Mouse (Mus musculus) MEL (cell line): ENCODE measurements around the gene Thoc3. TPM values are rescaled to one million over a fixed set of nuclear protein-coding genes. Genes with fewer than 3 reads are reported as not detected.

ENCODE experiments used
- DNase-seq: peaks from one replicate; pipeline ENCODE4 v3.0.0; 2011; ENCODE audit warnings: low read depth, low spot score
- H3K27ac ChIP-seq: 2 replicates; pipeline ENCODE4 v1.5.1; 2012; ENCODE audit warnings: low read depth, mild to moderate bottlenecking, control low read depth, low read length, moderate library complexity; ENCODE audit not compliant: control insufficient read depth
- H3K27me3 ChIP-seq, 2 experiments: fragments of 150-350 bp in 1 of 2; sonication (generic) in 1 of 2; 2 replicates each; pipeline ENCODE4 v1.6.1; 2012; ENCODE audit warnings: low read length in 2 of 2, mild to moderate bottlenecking in 2 of 2, improper control_type of control experiment in 1 of 2, moderate library complexity in 1 of 2; ENCODE audit not compliant: insufficient read depth in 2 of 2, control insufficient read depth in 1 of 2
- H3K36me3 ChIP-seq, 2 experiments: 2 replicates each; pipeline ENCODE4 v1.6.1; 2012 to 2014; ENCODE audit warnings: low read length in 2 of 2, improper control_type of control experiment in 1 of 2, inconsistent platforms in 1 of 2, mild to moderate bottlenecking in 1 of 2; ENCODE audit not compliant: insufficient read depth in 2 of 2, control insufficient read depth in 1 of 2
- H3K4me1 ChIP-seq, 2 experiments: fragments of 150-350 bp in 1 of 2; sonication (generic) in 1 of 2; 2 replicates each; pipeline ENCODE4 v1.6.1; 2012; ENCODE audit warnings: low read length in 2 of 2, improper control_type of control experiment in 1 of 2, mild to moderate bottlenecking in 1 of 2; ENCODE audit not compliant: insufficient read depth in 2 of 2, control insufficient read depth in 1 of 2
- H3K4me3 ChIP-seq, 2 experiments: fragments of 150-350 bp in 1 of 2; sonication (generic) in 1 of 2; 2 replicates each; pipeline ENCODE4 v1.5.1; 2012; ENCODE audit warnings: low read depth in 2 of 2, low read length in 2 of 2, mild to moderate bottlenecking in 2 of 2, moderate library complexity in 2 of 2, control low read depth in 1 of 2, improper control_type of control experiment in 1 of 2; ENCODE audit not compliant: control insufficient read depth in 1 of 2, insufficient read depth in 1 of 2
- H3K79me2 ChIP-seq: 2 replicates; pipeline ENCODE4 v1.6.1; 2012; ENCODE audit warnings: mild to moderate bottlenecking, low read length, moderate library complexity; ENCODE audit not compliant: control insufficient read depth, poor library complexity, insufficient read depth
- H3K9ac ChIP-seq: 2 replicates; pipeline ENCODE4 v1.6.1; 2012; ENCODE audit warnings: low read depth, mild to moderate bottlenecking, control low read depth, low read length, moderate library complexity; ENCODE audit not compliant: control insufficient read depth, poor library complexity, severe bottlenecking
- H3K9me3 ChIP-seq: fragments of 150-350 bp; sonication (generic); replicated peaks from 2 replicates; pipeline ENCODE4 v1.6.1; 2012; ENCODE audit warnings: mild to moderate bottlenecking, low read length, improper control_type of control experiment, moderate library complexity; ENCODE audit not compliant: insufficient read depth
- BHLHE40 ChIP-seq: IDR thresholded peaks from 2 replicates; pipeline ENCODE4 v1.6.1; 2012; ENCODE audit warnings: low read depth, mild to moderate bottlenecking, inconsistent platforms, low read length, improper control_type of control experiment, borderline replicate concordance
- CTCF ChIP-seq, 3 experiments: IDR thresholded peaks in 2 of 3; conservative IDR thresholded peaks in 1 of 3; 2 replicates each; pipeline ENCODE4 v1.5.1; 2011 to 2012; ENCODE audit warnings: low read length in 3 of 3, low read depth in 2 of 3, mild to moderate bottlenecking in 2 of 3, improper control_type of control experiment in 1 of 3, inconsistent platforms in 1 of 3, mixed read lengths in 1 of 3, moderate library complexity in 1 of 3; ENCODE audit not compliant: control insufficient read depth in 1 of 3, insufficient read depth in 1 of 3, poor library complexity in 1 of 3, severe bottlenecking in 1 of 3
- E2F4 ChIP-seq: IDR thresholded peaks from 2 replicates; pipeline ENCODE4 v1.6.1; 2011; ENCODE audit warnings: low read depth, low read length, improper control_type of control experiment, borderline replicate concordance
- EP300 ChIP-seq, 2 experiments: IDR thresholded peaks; 2 replicates each; pipeline ENCODE4 v1.6.1; 2011; ENCODE audit warnings: improper control_type of control experiment in 2 of 2, low read length in 2 of 2, low read depth in 1 of 2, mild to moderate bottlenecking in 1 of 2
- GABPA ChIP-seq: IDR thresholded peaks from 2 replicates; pipeline ENCODE4 v1.6.1; 2012; ENCODE audit warnings: low read depth, mild to moderate bottlenecking, inconsistent platforms, low read length, improper control_type of control experiment, moderate library complexity
- KAT2A ChIP-seq: conservative IDR thresholded peaks from 2 replicates; pipeline ENCODE4 v1.6.1; 2012; ENCODE audit warnings: low read depth, low read length, improper control_type of control experiment, inconsistent platforms
- MAFK ChIP-seq: IDR thresholded peaks from 2 replicates; pipeline ENCODE4 v1.6.1; 2011; ENCODE audit warnings: low read depth, mild to moderate bottlenecking, low read length, improper control_type of control experiment, borderline replicate concordance
- MAX ChIP-seq: IDR thresholded peaks from 2 replicates; pipeline ENCODE4 v1.6.1; 2011; ENCODE audit warnings: low read length, improper control_type of control experiment
- MEF2A ChIP-seq: IDR thresholded peaks from 2 replicates; pipeline ENCODE4 v1.6.1; 2014; ENCODE audit warnings: low read depth, mild to moderate bottlenecking, inconsistent platforms, low read length, improper control_type of control experiment; ENCODE audit not compliant: poor library complexity, insufficient replicate concordance, severe bottlenecking; ENCODE audit errors: extremely low read depth
- MYB ChIP-seq: IDR thresholded peaks from 2 replicates; pipeline ENCODE4 v1.6.1; 2011; ENCODE audit warnings: mild to moderate bottlenecking, low read depth, low read length, improper control_type of control experiment
- NELFE ChIP-seq: IDR thresholded peaks from 2 replicates; pipeline ENCODE4 v1.6.1; 2011; ENCODE audit warnings: low read depth, low read length, improper control_type of control experiment
- NRF1 ChIP-seq: IDR thresholded peaks from 2 replicates; pipeline ENCODE4 v1.6.1; 2014; ENCODE audit warnings: low read depth, mild to moderate bottlenecking, inconsistent platforms, low read length, improper control_type of control experiment, moderate library complexity; ENCODE audit not compliant: poor library complexity, insufficient read depth, severe bottlenecking
- POLR2A ChIP-seq, 2 experiments: IDR thresholded peaks; 2 replicates each; pipeline ENCODE4 v1.6.1; 2011 to 2012; ENCODE audit warnings: low read length in 2 of 2, mild to moderate bottlenecking in 2 of 2, control low read depth in 1 of 2, improper control_type of control experiment in 1 of 2, low read depth in 1 of 2, moderate library complexity in 1 of 2; ENCODE audit not compliant: control insufficient read depth in 1 of 2, insufficient read depth in 1 of 2, poor library complexity in 1 of 2
- RAD21 ChIP-seq: IDR thresholded peaks from 2 replicates; pipeline ENCODE4 v1.6.1; 2011; ENCODE audit warnings: mild to moderate bottlenecking, low read depth, low read length, improper control_type of control experiment
- RCOR1 ChIP-seq: IDR thresholded peaks from 2 replicates; pipeline ENCODE4 v1.6.1; 2012; ENCODE audit warnings: low read depth, mild to moderate bottlenecking, inconsistent platforms, low read length, improper control_type of control experiment
- SIN3A ChIP-seq: IDR thresholded peaks from 2 replicates; pipeline ENCODE4 v1.6.1; 2012; ENCODE audit warnings: low read length, improper control_type of control experiment, inconsistent platforms
- SMC3 ChIP-seq: IDR thresholded peaks from 2 replicates; pipeline ENCODE4 v1.6.1; 2011; ENCODE audit warnings: low read depth, low read length, improper control_type of control experiment
- TAL1 ChIP-seq: IDR thresholded peaks from 2 replicates; pipeline ENCODE4 v1.6.1; 2012; ENCODE audit warnings: mild to moderate bottlenecking, inconsistent platforms, low read length, moderate library complexity, mixed read lengths
- TBP ChIP-seq: IDR thresholded peaks from 2 replicates; pipeline ENCODE4 v1.8.0; 2011; ENCODE audit warnings: low read depth, low read length, improper control_type of control experiment
- TCF12 ChIP-seq: IDR thresholded peaks from 2 replicates; pipeline ENCODE4 v1.6.1; 2014; ENCODE audit warnings: low read depth, mild to moderate bottlenecking, inconsistent platforms, low read length, improper control_type of control experiment, moderate library complexity
- USF1 ChIP-seq: IDR thresholded peaks from 2 replicates; pipeline ENCODE4 v1.6.1; 2014; ENCODE audit warnings: low read depth, mild to moderate bottlenecking, inconsistent platforms, low read length, improper control_type of control experiment, moderate library complexity
- ZKSCAN1 ChIP-seq: IDR thresholded peaks from 2 replicates; pipeline ENCODE4 v1.6.1; 2012; ENCODE audit warnings: low read depth, mild to moderate bottlenecking, inconsistent platforms, low read length, improper control_type of control experiment, moderate library complexity
- ZMIZ1 ChIP-seq: IDR thresholded peaks from 2 replicates; pipeline ENCODE4 v1.6.1; 2012; ENCODE audit warnings: low read depth, mild to moderate bottlenecking, inconsistent platforms, low read length, improper control_type of control experiment, moderate library complexity
- polyA plus RNA-seq, 2 experiments: library from polyadenylated mRNA; stranded (reverse) in 1 of 2; unstranded in 1 of 2; fragments of >175 nt in 1 of 2; fragments of >200 nt in 1 of 2; gene quantifications; 2 replicates each; pipeline versions ENCODE4 v1.2.1 to v1.2.4; 2012; ENCODE audit warnings: low replicate concordance in 2 of 2, low read depth in 1 of 2; ENCODE audit not compliant: insufficient read length in 2 of 2, insufficient read depth in 1 of 2, missing spikeins in 1 of 2
- total RNA-seq: library from RNA; depleted of rRNA; stranded (reverse); fragments of 300-350 nt; gene quantifications from 2 replicates; pipeline ENCODE4 v1.2.3, GENCODE M21; 2012

Gene Thoc3
- total and polyA plus RNA-seq, 3 experiments: 94.0 to 109 TPM; not detected in 1

GRCm38 (mm10) chr13:54431161-54431560 is 37.5 kb downstream of the Thoc3 start:
- TF ChIP-seq BHLHE40 (no peak), NRF1 (no peak), USF1 (no peak), ZMIZ1 (no peak), MAX (no peak), EP300 (IDR thresholded peaks at IDR 0.05; ENCODE audit: low read depth in 1 of 2, low read length in 2 of 2) (no peak)
- DNase-seq: no peak
- peaks cover 0 to 6% of the 10 kb centered on the region in 2 experiments; a peak in 2 of 4 replicates for H3K36me3 ChIP-seq
- H3K9me3 ChIP-seq: no peaks in the 10 kb centered on the region
- H3K79me2 ChIP-seq: no peaks in the 10 kb centered on the region
- peaks cover 0 to 13% of the 10 kb centered on the region in 2 experiments; a peak in 2 of 4 replicates for H3K4me1 ChIP-seq
- no peak overlapping the region for H3K9ac ChIP-seq
- H3K27me3 ChIP-seq: no peaks in the 10 kb centered on the region; a peak in 1 of 4 replicates
- no peak overlapping the region for H3K27ac ChIP-seq
- no peak overlapping the region for H3K4me3 ChIP-seq

- DNase-seq: no peak
- H3K79me2 ChIP-seq: no peaks in the 10 kb centered on the region
- TF ChIP-seq ZMIZ1: no peak
- no peak for TF ChIP-seq KAT2A
- TF ChIP-seq TBP: no peak
- no peak for TF ChIP-seq GABPA
- no peak for TF ChIP-seq RCOR1
- TF ChIP-seq POLR2A (IDR thresholded peaks at IDR 0.05; ENCODE audit: control insufficient read depth in 1 of 2, insufficient read depth in 1 of 2, low read depth in 1 of 2, low read length in 2 of 2, poor library complexity in 1 of 2): no peak
- TF ChIP-seq RAD21: no peak
- TF ChIP-seq BHLHE40: no peak
- TF ChIP-seq SIN3A: no peak
- no peak for TF ChIP-seq ZKSCAN1
- TF ChIP-seq MEF2A: no peak
- no peak for TF ChIP-seq TCF12
- no peak for TF ChIP-seq MAFK
- no peak for TF ChIP-seq SMC3
- TF ChIP-seq CTCF (IDR thresholded peaks at IDR 0.05 in 2 of 3, conservative IDR thresholded peaks at IDR 0.05 in 1 of 3; ENCODE audit: control insufficient read depth in 1 of 3, insufficient read depth in 1 of 3, low read depth in 2 of 3, low read length in 3 of 3, poor library complexity in 1 of 3, severe bottlenecking in 1 of 3): no peak
- TF ChIP-seq NELFE: no peak
- no peak for TF ChIP-seq MYB
- no peak for TF ChIP-seq E2F4
- no peak for TF ChIP-seq TAL1
- no peak overlapping the region for H3K27ac ChIP-seq
- peaks cover 0 to 6% of the 10 kb centered on the region in 2 experiments; a peak in 2 of 4 replicates for H3K36me3 ChIP-seq
- H3K9ac ChIP-seq: no peak overlapping the region
- no peaks in the 10 kb centered on the region; a peak in 1 of 4 replicates for H3K27me3 ChIP-seq
- H3K9me3 ChIP-seq: no peaks in the 10 kb centered on the region
- H3K4me3 ChIP-seq: no peak overlapping the region
- H3K4me1 ChIP-seq: peaks cover 0 to 7% of the 10 kb centered on the region in 2 experiments; a peak in 2 of 4 replicates
Observed at GRCm38 (mm10) chr13:54430051-54430450, 38.6 kb downstream of the Thoc3 start.
